Mouse (Mus musculus) heart, postnatal 0 days (tissue): ENCODE measurements at regions not wholly inside any gene's neighbourhood (a gene's known extent, or its start where the extent isn't known, plus 50 kb on each side); places are given as distances from the start of the nearest gene placed in this dataset.

Source experiments
- CTCF ChIP-seq: IDR thresholded peaks from 2 replicates; pipeline ENCODE4 v1.5.1; 2016; ENCODE audit warnings: antibody characterized with exemption, control low read depth, low read depth
- EP300 ChIP-seq: IDR thresholded peaks from 2 replicates; pipeline ENCODE4 v1.6.1; 2016; ENCODE audit warnings: antibody characterized with exemption, low read depth

- TF ChIP-seq EP300 = no peak
- TF ChIP-seq CTCF = no peak
Measured at GRCm38 (mm10) chr4:140371426-140372213, 125.0 kb upstream of the Igsf21 start.
